Mouse (Mus musculus) T-helper 2 cell (primary cell): ENCODE measurements at regions not wholly inside any gene's neighbourhood (a gene's known extent, or its start where the extent isn't known, plus 50 kb on each side); places are given as distances from the start of the nearest gene placed in this dataset.

Source experiments
- in situ Hi-C: fragments of 300-600 bp; cut with MboI, MseI; formaldehyde crosslinking; loops from one replicate; pipeline ENCODE4 v1.15.1; 2025; ENCODE audit warnings: high pct_unique_total_duplicates

- in situ Hi-C loops, result loop anchor here (5.0 to 25.0 kb wide), 3 partner anchors 127 to 1686 kb away; no protein-coding TSS in a partner anchor
Measured at GRCm38 (mm10) chrX:5080458-5080857, 128.5 kb downstream of the Btbd35f27 start.

GRCm38 (mm10) chrX:5081364-5081763, 129.4 kb downstream of the Btbd35f27 start:
- in situ Hi-C loops, result loop anchor here (5.0 to 25.0 kb wide), 3 partner anchors 126 to 1687 kb away; no protein-coding TSS in a partner anchor
